Mouse (Mus musculus) heart, embryonic 15.5 days (tissue): ENCODE measurements around the gene Iqcg. TPM values are rescaled to one million over a fixed set of nuclear protein-coding genes. Genes with fewer than 3 reads are reported as not detected.

Experiments
- ATAC-seq: fragments of 200-750 bp; cut with Nextera tagmentation; replicated peaks from 2 replicates; pipeline ENCODE4 v1.8.0; 2017; ENCODE audit warnings: low read depth, moderate TSS enrichment; ENCODE audit not compliant: insufficient number of reproducible peaks, insufficient read depth, low FRiP score
- H3K27ac ChIP-seq: fragments of 300-500 bp; sonication (generic); 2 replicates; pipeline ENCODE4 v1.5.1; 2015; ENCODE audit warnings: mild to moderate bottlenecking, inconsistent platforms
- H3K27me3 ChIP-seq: fragments of 300-500 bp; sonication (generic); 2 replicates; pipeline ENCODE4 v1.6.1; 2015; ENCODE audit warnings: inconsistent platforms
- H3K36me3 ChIP-seq: fragments of 300-500 bp; sonication (generic); 2 replicates; pipeline ENCODE4 v1.6.1; 2015; ENCODE audit warnings: mild to moderate bottlenecking, inconsistent platforms
- H3K4me1 ChIP-seq: fragments of 300-500 bp; sonication (generic); replicated peaks from 2 replicates; pipeline ENCODE4 v1.6.1; 2015; ENCODE audit warnings: inconsistent platforms
- H3K4me2 ChIP-seq: fragments of 300-500 bp; sonication (generic); 2 replicates; pipeline ENCODE4 v1.6.1; 2015; ENCODE audit warnings: inconsistent platforms, mild to moderate bottlenecking, moderate library complexity
- H3K4me3 ChIP-seq: fragments of 300-500 bp; sonication (generic); 2 replicates; pipeline ENCODE4 v1.5.1; 2015; ENCODE audit warnings: mild to moderate bottlenecking, inconsistent platforms
- H3K9ac ChIP-seq: fragments of 300-500 bp; sonication (generic); 2 replicates; pipeline ENCODE4 v1.6.1; 2015; ENCODE audit warnings: mild to moderate bottlenecking, inconsistent platforms
- H3K9me3 ChIP-seq: fragments of 300-500 bp; sonication (generic); replicated peaks from 2 replicates; pipeline ENCODE4 v1.6.1; 2016; ENCODE audit warnings: inconsistent platforms
- WGBS: fragments of 180-500 bp; shearing (Covaris S2); methylation state at CpG from one replicate; pipeline ENCODE4 v1.1.7; 2015; ENCODE audit warnings: mixed read lengths; 5-methylcytosine and 5-hydroxymethylcytosine counted together
- microRNA counts: library from miRNA; unstranded; fragments of <30 nt; microRNA quantifications from one replicate; lab custom pipeline; 2016
- microRNA-seq: library from miRNA; unstranded; fragments of <30 nt; microRNA quantifications from one replicate; pipeline ENCODE4, GENCODE M21; 2016
- polyA plus RNA-seq: library from polyadenylated mRNA; unstranded; fragments of >200 nt; fragmentation: Nextera tagmentation; extraction: Ambion mirVana; gene quantifications from 2 replicates; pipeline ENCODE4 v1.2.1, GENCODE M21; 2015

Iqcg gene
- polyA plus RNA-seq, 1 experiment from 2014 or later = 1.5 TPM

- no peak overlapping the region for H3K9ac ChIP-seq
- H3K36me3 ChIP-seq = peaks cover 49% of the 10 kb centered on the region
- no peak overlapping the region for H3K27ac ChIP-seq
- H3K4me3 ChIP-seq = no peak overlapping the region
- no peak for ATAC-seq
- 90% methylated on average over 1 of the region's 1 CpGs for WGBS
- H3K4me2 ChIP-seq = no peak overlapping the region
- no peaks in the 10 kb centered on the region for H3K9me3 ChIP-seq
- no peaks in the 10 kb centered on the region for H3K4me1 ChIP-seq
- H3K27me3 ChIP-seq = no peaks in the 10 kb centered on the region
Measured at GRCm38 (mm10) chr16:32980227-32980626, 75.8 kb downstream of the Iqcg start.

- no peaks in the 10 kb centered on the region for H3K4me1 ChIP-seq
- H3K9ac ChIP-seq = no peak overlapping the region
- H3K27ac ChIP-seq = no peak overlapping the region
- peaks cover 34% of the 10 kb centered on the region for H3K36me3 ChIP-seq
- H3K27me3 ChIP-seq = no peaks in the 10 kb centered on the region
- WGBS = 45% methylated on average over 2 of the region's 2 CpGs
- no peak overlapping the region for H3K4me2 ChIP-seq
- no peaks in the 10 kb centered on the region for H3K9me3 ChIP-seq
- no peak overlapping the region for H3K4me3 ChIP-seq
- ATAC-seq = no peak
Measured at GRCm38 (mm10) chr16:32973047-32973446, 83.0 kb downstream of the Iqcg start.

DNA sequence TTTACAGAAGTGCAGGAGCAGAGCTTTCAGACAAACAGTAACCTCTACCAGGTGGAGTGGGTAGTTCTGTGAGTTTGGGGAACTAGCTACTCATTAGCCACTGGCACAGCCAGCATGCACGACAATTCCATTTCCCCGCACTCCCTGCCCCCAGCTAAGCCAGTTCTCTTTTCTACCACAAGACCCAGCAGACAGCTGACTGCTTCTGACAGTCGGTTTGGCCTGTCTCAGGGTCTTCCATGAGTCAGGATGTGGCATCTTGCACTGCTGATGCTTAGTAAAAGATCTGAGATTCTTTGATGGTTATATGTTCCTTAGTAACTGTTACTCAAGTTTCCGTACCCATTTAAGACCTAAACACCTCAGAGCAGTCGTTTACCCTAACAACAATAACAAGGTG is 83.5 kb downstream of the Iqcg start:
- no peak overlapping the region for H3K4me3 ChIP-seq
- no peaks in the 10 kb centered on the region for H3K4me1 ChIP-seq
- ATAC-seq = no peak
- no peak overlapping the region for H3K27ac ChIP-seq
- H3K4me2 ChIP-seq = no peak overlapping the region
- H3K9ac ChIP-seq = no peak overlapping the region
- 78% methylated on average over 5 of the region's 5 CpGs for WGBS
- no peaks in the 10 kb centered on the region for H3K27me3 ChIP-seq
- H3K36me3 ChIP-seq = peaks cover 31% of the 10 kb centered on the region
- no peaks in the 10 kb centered on the region for H3K9me3 ChIP-seq

MicroRNAs encoded within 50 kb of the gene (microRNA counts, 519-probe panel; counts per million panel counts)
- microRNA mmu-miR-1947 (lab: Ali Mortazavi, UCI) = not detected

Small RNA genes within 50 kb of the gene (microRNA-seq; reads per million reads assigned to microRNA genes)
- not detected for gene Gm22231
- gene Mir1947 = 3.8 reads per million, percentile 13 among the genes with 10 or more reads in this experiment

Other genes starting within 250 kb of the Iqcg start
- gene Smbd1, start 245.7 kb downstream of the Iqcg start, polyA plus RNA-seq = not detected in 2 replicates
- gene Fyttd1, start 178.7 kb downstream of the Iqcg start, polyA plus RNA-seq = 101 and 125 TPM in 2 replicates
- gene Rubcn, start 178.5 kb downstream of the Iqcg start, polyA plus RNA-seq = 27.0 and 34.0 TPM in 2 replicates
- 15.0 and 15.8 TPM in 2 replicates for gene Lrch3, start 142.1 kb downstream of the Iqcg start, polyA plus RNA-seq
- 481 and 593 TPM in 2 replicates for gene Rpl35a, start 235 bp upstream of the Iqcg start, polyA plus RNA-seq
- gene Lmln, start 6.3 kb upstream of the Iqcg start, polyA plus RNA-seq = 2.4 and 3.0 TPM in 2 replicates
- gene Osbpl11, start 128.9 kb upstream of the Iqcg start, polyA plus RNA-seq = 14.2 and 17.4 TPM in 2 replicates
- 73.9 and 77.6 TPM in 2 replicates for gene Snx4, start 195.2 kb upstream of the Iqcg start, polyA plus RNA-seq